Mouse (Mus musculus) liver, embryonic 14.5 days (tissue): ENCODE measurements around the gene Aplp2.

Source experiments
- CTCF ChIP-seq: IDR thresholded peaks from 2 replicates; pipeline ENCODE4 v1.5.1; 2016; ENCODE audit warnings: antibody characterized with exemption, low read depth, control low read depth
- EP300 ChIP-seq: IDR thresholded peaks from 2 replicates; pipeline ENCODE4 v1.6.1; 2016; ENCODE audit warnings: antibody characterized with exemption, low read depth

- no peak for TF ChIP-seq CTCF
- peak; percentile 91 for TF ChIP-seq EP300
Observed at GRCm38 (mm10) chr9:31226541-31226940, 14.9 kb upstream of the Aplp2 start.
